Mouse (Mus musculus) megakaryocyte, embryonic 14.5 days (primary cell): ENCODE data around the gene Eef1akmt1. TPM values are rescaled to one million over a fixed set of nuclear protein-coding genes. Genes with fewer than 3 reads are reported as not detected.
A peak's percentile ranks its signal among the peaks of the same experiment; 100 is the strongest.

ENCODE experiments used
- H3K27me3 ChIP-seq: replicated peaks from 2 replicates; pipeline ENCODE3; 2012; ENCODE audit warnings: inconsistent platforms
- H3K36me3 ChIP-seq: replicated peaks from 2 replicates; pipeline ENCODE3; 2012; ENCODE audit warnings: low read length, inconsistent platforms, mixed read lengths
- H3K4me1 ChIP-seq: 2 replicates; pipeline ENCODE4 v1.6.1; 2012; ENCODE audit warnings: inconsistent platforms
- H3K4me3 ChIP-seq: replicated peaks from 2 replicates; pipeline ENCODE3; 2012; ENCODE audit warnings: moderate library complexity, mild to moderate bottlenecking, inconsistent platforms
- H3K9me3 ChIP-seq: 2 replicates; pipeline ENCODE4 v1.6.1; 2012; ENCODE audit warnings: inconsistent platforms
- FLI1 ChIP-seq: IDR thresholded peaks from 2 replicates; pipeline ENCODE4 v1.6.1; 2012; ENCODE audit warnings: low read length, inconsistent platforms, mixed read lengths
- GATA1 ChIP-seq: IDR thresholded peaks from 3 replicates; pipeline ENCODE4 v1.6.1; 2012; ENCODE audit warnings: mixed read lengths, low read length, inconsistent platforms, borderline replicate concordance
- polyA plus RNA-seq: library from polyadenylated mRNA; stranded (reverse); fragments of >175 nt; gene quantifications from 2 replicates; pipeline ENCODE4 v1.2.3, GENCODE M21; 2012; ENCODE audit warnings: low replicate concordance; ENCODE audit not compliant: insufficient read depth

Gene Eef1akmt1
- polyA plus RNA-seq, 1 experiment, result 2.2 TPM

- peaks cover 55% of the 10 kb centered on the region for H3K4me1 ChIP-seq
- H3K27me3 ChIP-seq, result peaks cover 43% of the 10 kb centered on the region
- no peak for TF ChIP-seq FLI1
- no peak for TF ChIP-seq GATA1
- H3K4me3 ChIP-seq, result peak overlapping the region; percentile 93
- peaks cover 10% of the 10 kb centered on the region for H3K9me3 ChIP-seq
- no peaks in the 10 kb centered on the region for H3K36me3 ChIP-seq
Observed at GRCm38 (mm10) chr14:57526050-57526623, 45.3 kb downstream of the Eef1akmt1 start.

GRCm38 (mm10) chr14:57525388-57526049, 45.9 kb downstream of the Eef1akmt1 start:
- Histone ChIP-seq H3K36me3 (no peaks in the 10 kb centered on the region), H3K9me3 (peaks cover 12% of the 10 kb centered on the region), H3K4me3 (peak overlapping the region; percentile 93), H3K4me1 (peaks cover 55% of the 10 kb centered on the region), H3K27me3 (peaks cover 43% of the 10 kb centered on the region)
- TF ChIP-seq GATA1, result no peak
- TF ChIP-seq FLI1, result no peak

GRCm38 (mm10) chr14:57524671-57525387, 46.6 kb downstream of the Eef1akmt1 start, which contains the start of gene Il17d:
Il17d (plus strand) TSS chr14:57524777.
- no peaks in the 10 kb centered on the region for H3K36me3 ChIP-seq
- peak within 1 kb of the TSS; percentile 93 for H3K4me3 ChIP-seq
- TF ChIP-seq FLI1 (no peak), GATA1 (no peak)
- H3K9me3 ChIP-seq, result peaks cover 17% of the 10 kb centered on the region
- peaks cover 43% of the 10 kb centered on the region for H3K27me3 ChIP-seq
- peaks cover 49% of the 10 kb centered on the region for H3K4me1 ChIP-seq

- no peak overlapping the region for H3K4me3 ChIP-seq
- no peaks in the 10 kb centered on the region for H3K36me3 ChIP-seq
- peaks cover 38% of the 10 kb centered on the region for H3K4me1 ChIP-seq
- TF ChIP-seq FLI1 (no peak), GATA1 (no peak)
- peaks cover 43% of the 10 kb centered on the region for H3K27me3 ChIP-seq
- H3K9me3 ChIP-seq, result peaks cover 17% of the 10 kb centered on the region
Observed at GRCm38 (mm10) chr14:57523762-57524161, 47.6 kb downstream of the Eef1akmt1 start.

GRCm38 (mm10) chr14:57517001-57517400, 54.4 kb downstream of the Eef1akmt1 start:
- Histone ChIP-seq H3K36me3 (no peaks in the 10 kb centered on the region), H3K9me3 (peaks cover 7% of the 10 kb centered on the region; the same call in 1 of the 2 replicates), H3K4me1 (no peaks in the 10 kb centered on the region), H3K4me3 (no peak overlapping the region), H3K27me3 (peaks cover 4% of the 10 kb centered on the region)
- TF ChIP-seq GATA1, result no peak
- no peak for TF ChIP-seq FLI1

GRCm38 (mm10) chr14:57515156-57515762, 56.2 kb downstream of the Eef1akmt1 start:
- no peaks in the 10 kb centered on the region for H3K4me1 ChIP-seq
- TF ChIP-seq FLI1 (no peak), GATA1 (no peak)
- H3K27me3 ChIP-seq, result peaks cover 8% of the 10 kb centered on the region

GRCm38 (mm10) chr14:57509554-57509953, 61.9 kb downstream of the Eef1akmt1 start:
- peaks cover 16% of the 10 kb centered on the region for H3K27me3 ChIP-seq
- TF ChIP-seq FLI1, result no peak
- no peak for TF ChIP-seq GATA1

More at GRCm38 (mm10) chr14:57515156-57515762, 56.2 kb downstream of the Eef1akmt1 start:
- Histone ChIP-seq H3K36me3 (no peaks in the 10 kb centered on the region), H3K4me3 (no peak overlapping the region), H3K9me3 (0 out of 2 replicates have a peak, but pooled peaks cover 2% of the 10 kb centered on the region)

GRCm38 (mm10) chr14:57503729-57504128, 67.7 kb downstream of the Eef1akmt1 start:
- TF ChIP-seq GATA1 (no peak), FLI1 (no peak)
- Histone ChIP-seq H3K27me3 (peaks cover 19% of the 10 kb centered on the region), H3K36me3 (peaks cover 8% of the 10 kb centered on the region), H3K4me1 (peaks cover 23% of the 10 kb centered on the region), H3K9me3 (peaks cover 15% of the 10 kb centered on the region), H3K4me3 (no peak overlapping the region)

More at GRCm38 (mm10) chr14:57509554-57509953, 61.9 kb downstream of the Eef1akmt1 start:
- Histone ChIP-seq H3K9me3 (no peaks in the 10 kb centered on the region), H3K4me1 (no peaks in the 10 kb centered on the region), H3K4me3 (no peak overlapping the region), H3K36me3 (no peaks in the 10 kb centered on the region)

Other genes with a start within 250 kb of the Eef1akmt1 start
- gene Cryl1, start 173.1 kb downstream of the Eef1akmt1 start, polyA plus RNA-seq, result 3.3 TPM in 1 of 2 replicates, not detected in the other
- 0.11 TPM in 1 of 2 replicates, not detected in the other for gene Ift88, start 147.6 kb downstream of the Eef1akmt1 start, polyA plus RNA-seq
- not detected in 2 replicates for gene Il17d, start 46.8 kb downstream of the Eef1akmt1 start, polyA plus RNA-seq
- gene Xpo4, start 93.8 kb upstream of the Eef1akmt1 start, polyA plus RNA-seq, result 1.9 and 7.5 TPM in 2 replicates
- 0.67 TPM in 1 of 2 replicates, not detected in the other for gene Gm49361, start 174.5 kb upstream of the Eef1akmt1 start, polyA plus RNA-seq
- gene Lats2, start 186.8 kb upstream of the Eef1akmt1 start, polyA plus RNA-seq, result 2.0 TPM in 1 of 2 replicates, not detected in the other
- gene Sap18, start 226.6 kb upstream of the Eef1akmt1 start, polyA plus RNA-seq, result 119 and 460 TPM in 2 replicates